Comparison of ENCODE assay signal across 25 mouse cellular contexts in the genomic region with DNA sequence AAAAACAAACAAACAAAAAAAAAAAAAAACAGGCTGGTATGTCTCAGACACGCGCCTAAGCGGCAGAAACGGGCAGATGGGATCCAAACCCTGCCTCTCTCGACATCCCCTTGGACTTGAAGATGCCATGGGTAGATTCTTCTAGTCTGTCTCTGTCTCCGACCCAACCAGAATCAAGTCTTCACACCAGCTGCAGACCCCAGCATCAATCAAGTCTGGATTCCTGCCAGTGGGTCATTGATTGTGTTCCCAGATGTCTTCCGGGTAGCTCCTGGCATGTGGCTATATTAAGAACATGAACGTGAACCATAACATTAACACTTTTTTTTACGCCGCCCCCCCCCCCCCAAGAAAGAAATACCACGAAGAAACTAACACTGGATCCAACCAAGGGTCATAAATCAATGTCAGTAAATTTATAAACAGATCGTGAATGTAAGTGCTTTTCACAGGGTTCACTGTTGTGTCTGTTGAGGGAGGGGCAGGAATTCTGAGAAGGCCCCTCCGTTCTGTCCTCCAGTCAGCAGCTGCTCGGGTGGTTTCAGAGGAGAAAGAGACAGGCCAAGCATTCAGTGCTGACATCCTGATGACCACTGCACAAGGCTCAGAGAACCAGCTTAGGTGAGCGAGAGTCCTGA.
DNase-seq lines count a peak whose midpoint lies in the region; ATAC-seq and TF ChIP-seq lines count a peak whose summit lies in the region.
"Had no signal": no experiment of that assay in that cellular context is flagged by ENCODE, and none has a peak within 500 bp of the region (broad histone marks: within the 10 kb centered on the region; RNA-seq: fewer than 3 reads in every experiment).

No protein-coding gene starts in this region.

- H3K36me3 ChIP-seq in kidney, postnatal 0 days (ENCODE audit: insufficient read depth, low read length): no peaks in the 10 kb centered on the region
- no peaks in the 10 kb centered on the region for H3K36me3 ChIP-seq in neural tube, embryonic 15.5 days
- no peaks in the 10 kb centered on the region for H3K36me3 ChIP-seq in limb, embryonic 12.5 days
- H3K36me3 ChIP-seq in stomach, embryonic 16.5 days (ENCODE audit: control insufficient read depth, insufficient read depth, low read length): no peaks in the 10 kb centered on the region
- H3K36me3 ChIP-seq in hindbrain, embryonic 12.5 days: no peaks in the 10 kb centered on the region
- H3K36me3 ChIP-seq: embryonic facial prominence, embryonic 13.5 days; forebrain, embryonic 12.5 days; midbrain, embryonic 15.5 days had no signal

- no peak for ATAC-seq in kidney, postnatal 0 days (replicated peaks; ENCODE audit: low FRiP score, low read depth)
- ATAC-seq in neural tube, embryonic 15.5 days (ENCODE audit: low FRiP score): no peak
- no peak for ATAC-seq in limb, embryonic 12.5 days (ENCODE audit: insufficient number of reproducible peaks, insufficient read depth, low FRiP score, low TSS enrichment, low read depth)
- peak; percentile 68; the same call in 1 of the 2 replicates for ATAC-seq in stomach, embryonic 16.5 days (ENCODE audit: insufficient read depth, low FRiP score)
- ATAC-seq in hindbrain, embryonic 12.5 days (ENCODE audit: low FRiP score): no peak
- ATAC-seq: inflammation-experienced regulatory T-cells, adult 6 months; liver, postnatal 0 days; midbrain, embryonic 15.5 days had no signal

- no peak overlapping the region for H3K9ac ChIP-seq in kidney, postnatal 0 days (ENCODE audit: low read depth, low read length)
- H3K9ac ChIP-seq in neural tube, embryonic 15.5 days (replicated peaks): no peak overlapping the region
- H3K9ac ChIP-seq in limb, embryonic 12.5 days (replicated peaks): no peak overlapping the region
- H3K9ac ChIP-seq in stomach, embryonic 16.5 days (ENCODE audit: low read length): peak overlapping the region; percentile 47; the same call in 1 of the 2 replicates
- no peak overlapping the region for H3K9ac ChIP-seq in hindbrain, embryonic 12.5 days
- H3K9ac ChIP-seq: embryonic facial prominence, embryonic 13.5 days; forebrain, embryonic 12.5 days; hindbrain, embryonic 14.5 days; liver, postnatal 0 days; midbrain, embryonic 15.5 days had no signal

- no peak overlapping the region for H3K4me2 ChIP-seq in kidney, postnatal 0 days (ENCODE audit: low read length)
- no peak overlapping the region for H3K4me2 ChIP-seq in neural tube, embryonic 15.5 days
- 0 out of 2 replicates have a peak overlapping the region, but pooled peaks have one; percentile 20 for H3K4me2 ChIP-seq in limb, embryonic 12.5 days
- peak overlapping the region; percentile 13 for H3K4me2 ChIP-seq in stomach, embryonic 16.5 days (ENCODE audit: low read depth, low read length)
- no peak overlapping the region for H3K4me2 ChIP-seq in hindbrain, embryonic 12.5 days (replicated peaks)
- H3K4me2 ChIP-seq: embryonic facial prominence, embryonic 13.5 days; forebrain, embryonic 12.5 days; hindbrain, embryonic 14.5 days; liver, embryonic 11.5 days; midbrain, embryonic 15.5 days had no signal

- no peak for TF ChIP-seq CTCF in kidney, postnatal 0 days (IDR thresholded peaks at IDR 0.05; ENCODE audit: low read depth)

- H3K9me3 ChIP-seq in kidney, postnatal 0 days (replicated peaks; ENCODE audit: low read length): no peaks in the 10 kb centered on the region
- H3K9me3 ChIP-seq in neural tube, embryonic 15.5 days (replicated peaks): no peaks in the 10 kb centered on the region
- no peaks in the 10 kb centered on the region for H3K9me3 ChIP-seq in limb, embryonic 12.5 days
- H3K9me3 ChIP-seq in stomach, embryonic 16.5 days (replicated peaks; ENCODE audit: control insufficient read depth, low read length): no peaks in the 10 kb centered on the region
- no peaks in the 10 kb centered on the region for H3K9me3 ChIP-seq in hindbrain, embryonic 12.5 days (replicated peaks)
- H3K9me3 ChIP-seq: embryonic facial prominence, embryonic 13.5 days; forebrain, embryonic 12.5 days; midbrain, embryonic 15.5 days had no signal

- no peak overlapping the region for H3K27ac ChIP-seq in kidney, postnatal 0 days
- no peak overlapping the region for H3K27ac ChIP-seq in neural tube, embryonic 15.5 days (replicated peaks)
- no peak overlapping the region for H3K27ac ChIP-seq in limb, embryonic 12.5 days
- H3K27ac ChIP-seq in stomach, embryonic 16.5 days (ENCODE audit: low read length): no peak overlapping the region
- no peak overlapping the region for H3K27ac ChIP-seq in hindbrain, embryonic 12.5 days
- H3K27ac ChIP-seq: embryonic facial prominence, embryonic 13.5 days; forebrain, embryonic 12.5 days; hindbrain, embryonic 14.5 days; midbrain, embryonic 15.5 days had no signal

- peak; percentile 47 for DNase-seq in kidney, postnatal 0 days (ENCODE audit: low spot score)
- no peak for DNase-seq in kidney, adult 11 months
- peak; percentile 58 for DNase-seq in neural tube, embryonic 10.5 days (ENCODE audit: extremely low spot score, low spot score)
- no peak for DNase-seq in thymus, postnatal 4 days
- DNase-seq: adrenal gland, postnatal 25 days; cerebellum, adult 11-12 months; cerebellum, postnatal 14 days; gastrocnemius, postnatal 36 days; heart, postnatal 36 days; kidney, postnatal 10 days; left cerebral cortex, postnatal 4 days; liver, postnatal 0 days; right cerebral cortex, postnatal 14 days; thymus, postnatal 25 days had no signal

- H3K4me3 ChIP-seq in kidney, postnatal 0 days (replicated peaks; ENCODE audit: low read depth, low read length): no peak overlapping the region
- no peak overlapping the region for H3K4me3 ChIP-seq in neural tube, embryonic 15.5 days (replicated peaks)
- no peak overlapping the region for H3K4me3 ChIP-seq in limb, embryonic 12.5 days (replicated peaks)
- no peak overlapping the region for H3K4me3 ChIP-seq in stomach, embryonic 16.5 days (replicated peaks; ENCODE audit: low read length)
- H3K4me3 ChIP-seq in hindbrain, embryonic 12.5 days: no peak overlapping the region
- H3K4me3 ChIP-seq: embryonic facial prominence, embryonic 13.5 days; erythroblast, embryonic 14.5 days; forebrain, embryonic 12.5 days; midbrain, embryonic 15.5 days had no signal

- peaks cover 7% of the 10 kb centered on the region for H3K4me1 ChIP-seq in kidney, postnatal 0 days (replicated peaks; ENCODE audit: insufficient read depth, low read length)
- H3K4me1 ChIP-seq in neural tube, embryonic 15.5 days: peaks cover 8% of the 10 kb centered on the region
- peaks cover 40% of the 10 kb centered on the region for H3K4me1 ChIP-seq in limb, embryonic 12.5 days (replicated peaks)
- peaks cover 12% of the 10 kb centered on the region for H3K4me1 ChIP-seq in stomach, embryonic 16.5 days (ENCODE audit: control insufficient read depth, insufficient read depth, low read length)
- peaks cover 13% of the 10 kb centered on the region; the same call in 1 of the 2 replicates for H3K4me1 ChIP-seq in hindbrain, embryonic 12.5 days
- H3K4me1 ChIP-seq: midbrain, embryonic 15.5 days had no signal

- no peaks in the 10 kb centered on the region for H3K27me3 ChIP-seq in kidney, postnatal 0 days (ENCODE audit: insufficient read depth, low read length)
- no peaks in the 10 kb centered on the region for H3K27me3 ChIP-seq in neural tube, embryonic 15.5 days (replicated peaks)
- H3K27me3 ChIP-seq in limb, embryonic 12.5 days: peaks cover 36% of the 10 kb centered on the region
- H3K27me3 ChIP-seq in stomach, embryonic 16.5 days (ENCODE audit: control insufficient read depth, insufficient read depth, low read length): no peaks in the 10 kb centered on the region
- H3K27me3 ChIP-seq in hindbrain, embryonic 12.5 days: no peaks in the 10 kb centered on the region
- H3K27me3 ChIP-seq: midbrain, embryonic 15.5 days had no signal

- WGBS in kidney, postnatal 0 days: 49% methylated on average over 15 of the region's 15 CpGs
- WGBS in neural tube, embryonic 15.5 days: 55% methylated on average over 15 of the region's 15 CpGs
- WGBS in limb, embryonic 12.5 days: 42% methylated on average over 15 of the region's 15 CpGs
- 26% methylated on average over 15 of the region's 15 CpGs for WGBS in stomach, embryonic 16.5 days
- WGBS in hindbrain, embryonic 12.5 days: 54% methylated on average over 15 of the region's 15 CpGs

Comparison
In these comparisons a context has a peak if more than half of its experiments do, and no peak if none do; other contexts are left out.
1. DNase-seq: peak in kidney, postnatal 0 days (single experiment) and neural tube, embryonic 10.5 days (single experiment); none in kidney, adult 11 months (single experiment) and thymus, postnatal 4 days (single experiment).
2. H3K4me2 ChIP-seq: peak in limb, embryonic 12.5 days (single experiment) and stomach, embryonic 16.5 days (single experiment); none in kidney, postnatal 0 days (single experiment), neural tube, embryonic 15.5 days (single experiment) and hindbrain, embryonic 12.5 days (single experiment).